Mouse (Mus musculus) spleen, postnatal 10 days (tissue): Measurements from ENCODE around the gene Astn2.
"Not testable (repeated sequence)": the region's sequence is repeated elsewhere in the genome, so short reads cannot be mapped to it uniquely, and the experiment has no call there.

ENCODE experiments used
- DNase-seq, 2 experiments: peaks; one replicate each; pipeline ENCODE4 v3.0.0; 2021 to 2022; ENCODE audit warnings: low spot score in 2 of 2

The Astn2 gene

GRCm38 (mm10) chr4:65758174-65758874 is 646.1 kb downstream of the Astn2 start:
- no peak for DNase-seq

DNA sequence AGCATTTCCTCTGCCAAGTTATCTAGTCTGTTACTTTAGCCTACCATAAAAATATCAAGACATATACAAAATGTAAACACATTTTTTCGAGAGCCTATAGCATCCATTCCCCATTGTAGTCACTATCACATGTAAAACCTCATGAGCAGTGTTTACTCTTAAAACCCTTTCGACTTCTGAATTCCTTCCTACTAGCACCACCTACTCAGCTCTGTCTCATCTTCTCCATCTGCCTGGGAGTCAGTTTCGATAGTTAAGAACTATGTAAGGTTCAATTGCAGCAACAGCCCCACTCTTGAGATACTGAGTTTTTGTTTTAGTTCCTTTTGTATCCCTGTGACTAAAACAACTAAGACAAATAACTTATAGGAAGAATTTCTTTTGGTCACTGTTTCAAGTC is 651.5 kb downstream of the Astn2 start:
- no peak for DNase-seq

DNA sequence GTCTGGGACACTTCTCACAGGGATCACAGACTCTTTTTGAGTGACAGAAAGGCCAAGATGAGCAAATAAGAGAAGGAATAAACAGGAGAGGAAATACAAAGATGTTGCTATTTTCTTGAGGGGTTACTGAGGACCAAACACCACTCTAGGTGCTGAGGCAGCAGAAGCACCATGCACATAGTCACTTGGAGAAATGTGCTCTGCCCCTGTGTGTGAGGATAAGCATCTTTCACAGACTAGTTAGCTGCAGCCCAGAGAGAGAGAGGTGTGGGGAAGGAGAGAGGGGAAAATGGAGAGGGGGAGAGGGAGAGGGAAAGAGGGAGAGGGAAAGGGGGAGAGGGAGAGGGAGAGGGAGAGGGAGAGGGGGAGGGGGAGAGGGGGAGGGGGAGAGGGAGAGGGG is 659.6 kb downstream of the Astn2 start:
- DNase-seq: no peak

DNA sequence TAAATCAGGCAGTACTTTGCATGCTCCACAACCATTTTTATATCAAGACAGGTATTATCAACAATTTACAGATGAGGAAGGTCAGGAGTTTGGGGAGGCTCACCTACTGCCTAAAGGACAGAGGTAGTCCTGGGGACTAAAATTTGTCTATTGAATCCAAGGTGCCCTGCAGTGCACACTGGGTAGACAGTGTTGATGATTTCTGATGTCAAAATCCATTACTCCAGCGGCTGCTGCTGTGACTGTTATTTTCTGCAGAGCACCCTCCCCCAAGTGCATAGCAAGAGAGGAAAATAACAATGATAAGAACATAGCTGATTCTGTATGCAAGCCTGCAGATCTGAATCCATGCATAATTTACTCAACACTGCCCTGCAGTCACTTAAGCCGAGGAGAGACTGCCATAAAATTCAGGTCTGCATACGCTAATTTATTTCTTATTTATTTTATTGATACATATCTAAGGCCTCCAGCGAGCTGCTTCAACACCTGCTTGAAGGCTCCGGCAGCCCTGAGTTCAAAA is 660.3 kb downstream of the Astn2 start:
- DNase-seq: no peak

DNA sequence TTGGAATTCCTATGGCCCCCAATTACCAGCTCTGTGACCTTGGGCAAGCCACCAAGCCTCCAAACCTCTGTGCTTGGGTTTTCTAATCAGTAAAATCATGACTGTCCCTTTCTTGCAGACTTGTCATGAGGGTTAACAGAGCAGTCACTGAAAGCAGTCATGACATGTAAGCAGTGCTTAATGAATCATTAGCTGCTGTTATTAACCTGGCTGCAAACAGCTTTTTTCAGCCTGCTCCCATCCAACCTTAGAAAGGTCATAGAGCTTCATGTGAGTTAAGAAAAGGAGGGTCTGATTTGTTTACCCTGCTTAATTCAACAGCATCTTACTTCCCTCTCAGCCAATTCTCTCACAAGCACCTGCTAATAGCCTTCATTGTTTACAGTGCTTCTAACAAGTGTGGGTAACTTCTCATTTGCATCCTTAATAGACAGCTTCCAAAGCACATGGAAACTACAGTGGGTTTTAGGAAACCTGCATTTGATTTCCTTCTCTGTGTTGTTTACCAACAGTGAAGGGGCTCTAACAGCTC is 661.2 kb downstream of the Astn2 start:
- no peak for DNase-seq

GRCm38 (mm10) chr4:65724414-65724813 is 680.0 kb downstream of the Astn2 start:
- no peak for DNase-seq

- DNase-seq: no peak
These were observed 684.8 kb downstream of the Astn2 start for GRCm38 (mm10) chr4:65719610-65720009.

- DNase-seq: no peak
These were observed 686.5 kb downstream of the Astn2 start for GRCm38 (mm10) chr4:65717899-65718298.

DNA sequence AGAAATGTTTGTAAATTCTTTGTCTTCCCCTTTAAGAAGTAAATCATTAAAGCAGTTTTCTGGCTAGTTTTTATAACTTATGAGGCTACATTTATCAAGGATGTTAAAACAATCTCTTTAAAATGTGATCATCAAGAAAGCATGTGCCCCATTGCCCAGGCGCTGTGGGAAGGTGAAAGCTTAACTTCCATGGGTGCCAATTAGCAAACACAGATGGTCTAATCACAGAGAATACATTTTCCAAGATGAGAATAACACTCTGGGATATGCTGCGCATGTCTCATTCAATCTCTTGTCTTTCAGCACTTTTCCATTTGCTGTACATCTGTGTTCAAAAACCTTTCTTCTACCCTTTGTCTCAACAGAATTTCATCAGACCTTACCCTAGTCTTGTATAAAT is 688.3 kb downstream of the Astn2 start:
- no peak for DNase-seq

GRCm38 (mm10) chr4:65711678-65712077 is 692.7 kb downstream of the Astn2 start:
- DNase-seq: no peak

- DNase-seq: no peak
These were observed 693.8 kb downstream of the Astn2 start for GRCm38 (mm10) chr4:65710623-65711022.

- no peak for DNase-seq
These were observed 702.6 kb downstream of the Astn2 start for GRCm38 (mm10) chr4:65701848-65702247.

- DNase-seq: no peak
These were observed 704.6 kb downstream of the Astn2 start for GRCm38 (mm10) chr4:65699743-65700361.

DNA sequence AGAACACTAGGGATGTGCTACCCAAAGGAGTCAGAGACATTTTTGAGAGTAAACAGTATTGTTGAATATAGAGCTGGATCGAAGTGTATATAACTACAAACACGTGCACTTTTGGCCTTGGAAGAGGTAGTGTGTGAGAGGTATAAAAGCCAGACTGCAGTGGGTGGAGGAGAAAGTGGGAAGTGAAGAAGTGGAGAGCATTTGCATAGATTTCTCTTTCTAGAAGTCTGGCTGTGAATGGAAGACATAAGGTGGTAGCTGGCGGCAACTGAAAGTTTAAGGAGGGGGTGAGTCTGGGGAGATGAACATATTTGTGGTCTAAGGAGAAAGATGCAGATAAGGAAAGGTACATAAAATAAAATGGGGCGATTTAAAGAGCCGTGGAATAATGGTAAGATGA is 709.2 kb downstream of the Astn2 start:
- DNase-seq: no peak

GRCm38 (mm10) chr4:65694011-65694410 is 710.4 kb downstream of the Astn2 start:
- DNase-seq: no peak

GRCm38 (mm10) chr4:65687006-65687723 is 717.2 kb downstream of the Astn2 start:
- DNase-seq: no peak

DNA sequence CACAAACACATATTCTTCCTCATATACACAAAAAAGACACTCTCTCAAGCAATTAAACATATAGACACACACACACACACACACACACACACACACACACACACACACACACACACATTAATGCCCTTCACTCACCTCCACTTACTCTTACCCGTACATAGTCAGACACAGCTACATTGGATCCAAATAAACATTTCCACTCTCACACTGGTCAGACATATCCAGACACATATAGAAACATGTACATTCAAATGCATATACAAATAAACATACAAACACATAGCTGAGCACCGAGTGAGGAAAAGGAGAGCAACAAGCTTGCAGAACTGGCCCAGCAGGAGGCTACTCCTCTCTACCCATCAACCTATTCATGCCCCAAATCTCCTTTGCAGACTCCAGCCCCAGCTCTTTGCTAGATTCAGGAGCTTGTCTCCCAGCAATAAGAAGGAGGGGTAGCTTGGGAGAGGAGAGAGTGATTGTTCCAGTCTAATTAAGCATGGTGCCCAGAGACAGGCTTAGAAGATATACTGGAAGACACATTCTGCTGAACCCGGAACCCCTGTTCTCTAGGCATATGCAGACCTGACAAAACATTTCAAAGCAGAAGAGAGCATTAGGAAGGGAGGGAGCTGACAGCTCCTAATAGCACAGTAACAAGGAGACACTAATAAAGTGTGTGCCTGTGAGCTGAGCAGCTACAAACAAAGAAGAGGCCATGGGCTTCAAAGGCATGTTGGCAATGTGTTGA is 718.0 kb downstream of the Astn2 start:
- DNase-seq: no peak

DNA sequence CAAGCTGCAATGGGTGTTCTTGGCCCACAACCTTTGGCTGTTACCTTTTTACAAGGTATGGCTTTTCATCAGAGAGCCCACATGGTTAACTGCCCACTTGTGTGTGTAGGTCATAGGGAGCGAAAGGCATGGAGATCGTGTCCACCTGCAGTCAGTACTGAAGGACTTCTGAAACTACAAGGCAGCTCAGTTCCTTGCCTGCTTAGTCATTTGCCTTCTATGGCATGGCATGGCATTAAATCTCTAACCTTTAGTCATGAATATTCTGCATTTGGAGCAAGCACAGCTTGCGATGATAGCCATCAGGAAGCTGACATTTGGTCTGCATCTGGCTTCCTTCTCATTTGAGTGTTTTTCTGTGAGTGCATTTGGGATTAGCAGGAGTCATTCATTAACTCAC is 720.0 kb downstream of the Astn2 start:
- no peak for DNase-seq

GRCm38 (mm10) chr4:65679786-65680185 is 724.6 kb downstream of the Astn2 start:
- DNase-seq: not testable (repeated sequence)

- DNase-seq: no peak
These were observed 725.5 kb downstream of the Astn2 start for GRCm38 (mm10) chr4:65678929-65679328.

GRCm38 (mm10) chr4:65678495-65678894 is 725.9 kb downstream of the Astn2 start:
- no peak for DNase-seq
